Mouse (Mus musculus): Measurements from ENCODE around the gene Dtx4.

DNA sequence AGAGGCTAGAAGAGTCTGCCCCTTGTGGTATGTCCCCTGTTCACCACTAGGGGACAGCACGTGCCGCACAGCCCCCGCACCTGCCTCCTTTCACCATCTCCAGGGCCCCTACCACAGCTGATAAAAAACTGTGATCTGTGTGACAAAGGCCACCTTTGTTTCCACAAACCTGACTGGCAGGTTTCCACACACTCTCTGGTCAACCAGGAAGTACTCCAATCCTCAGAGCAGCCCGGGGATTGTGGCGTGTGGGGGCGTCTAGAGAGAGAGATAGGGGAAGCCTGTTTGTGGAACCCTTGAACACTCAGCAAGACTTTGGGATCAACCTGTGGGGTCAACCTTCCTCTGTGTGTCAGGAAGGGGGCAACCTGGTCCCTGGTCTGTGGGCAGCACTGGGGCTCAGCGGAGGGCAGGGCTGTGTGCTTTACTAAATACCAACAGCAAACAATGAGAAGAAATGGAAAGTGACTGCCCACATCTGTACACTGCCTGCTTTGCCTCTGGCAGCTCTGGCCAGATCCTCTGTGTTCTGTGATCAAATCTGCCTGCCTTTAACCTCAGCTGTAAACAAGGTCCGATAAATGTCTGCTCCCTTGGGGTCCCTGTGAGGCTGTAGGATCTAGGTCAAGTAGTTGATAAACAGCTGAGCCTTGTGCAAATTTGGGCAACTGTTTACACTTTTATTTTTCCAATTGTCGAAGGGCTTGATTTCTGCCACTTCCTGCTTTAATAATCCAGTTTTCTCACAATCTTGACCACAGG is 12.9 kb downstream of the Dtx4 start:
- TF ChIP-seq POLR2A (IDR thresholded peaks at IDR 0.05; ENCODE audit: borderline replicate concordance, extremely low read depth, low read depth, low read length) (no peak), CTCF (IDR thresholded peaks at IDR 0.05; ENCODE audit: insufficient read depth, low read length) (peak; percentile 63)
